Mouse (Mus musculus): ENCODE data around the gene Grik1.

Gene Grik1

GRCm38 (mm10) chr16:88142574-88142973, 147.5 kb downstream of the Grik1 start:
- no peak for DNase-seq (ENCODE audit: low spot score in 2 of 2)

- no peak for DNase-seq (ENCODE audit: low spot score in 2 of 2)
Measured at GRCm38 (mm10) chr16:88142136-88142535, 147.9 kb downstream of the Grik1 start.

GRCm38 (mm10) chr16:88141594-88141993, 148.5 kb downstream of the Grik1 start:
- no peak for DNase-seq (ENCODE audit: low spot score in 2 of 2)

GRCm38 (mm10) chr16:88138913-88139312, 151.2 kb downstream of the Grik1 start:
- no peak for DNase-seq (ENCODE audit: low spot score in 2 of 2)

GRCm38 (mm10) chr16:88132919-88133318, 157.1 kb downstream of the Grik1 start:
- DNase-seq (ENCODE audit: low spot score in 2 of 2): no peak

GRCm38 (mm10) chr16:88131103-88131502, 159.0 kb downstream of the Grik1 start:
- no peak for DNase-seq (ENCODE audit: low spot score in 2 of 2)

GRCm38 (mm10) chr16:88125098-88125497, 165.0 kb downstream of the Grik1 start:
- DNase-seq (ENCODE audit: low spot score in 2 of 2): no peak

GRCm38 (mm10) chr16:88112551-88113138, 177.4 kb downstream of the Grik1 start:
- DNase-seq (ENCODE audit: low spot score in 2 of 2): peak in 1 of 2 experiments; percentile 3

GRCm38 (mm10) chr16:88111459-88111858, 178.6 kb downstream of the Grik1 start:
- DNase-seq (ENCODE audit: low spot score in 2 of 2): no peak

- no peak for DNase-seq (ENCODE audit: low spot score in 2 of 2)
Measured at GRCm38 (mm10) chr16:88094206-88094789, 195.8 kb downstream of the Grik1 start.

GRCm38 (mm10) chr16:88087280-88087679, 202.8 kb downstream of the Grik1 start:
- peak in 1 of 2 experiments; percentile 31 for DNase-seq (ENCODE audit: low spot score in 2 of 2)

GRCm38 (mm10) chr16:88074716-88075115, 215.3 kb downstream of the Grik1 start:
- DNase-seq (ENCODE audit: low spot score in 2 of 2): peak in 1 of 2 experiments; percentile 8

- DNase-seq (ENCODE audit: low spot score in 2 of 2): no peak
Measured at GRCm38 (mm10) chr16:88060936-88061335, 229.1 kb downstream of the Grik1 start.

- no peak for DNase-seq (ENCODE audit: low spot score in 2 of 2)
Measured at GRCm38 (mm10) chr16:88048121-88048520, 241.9 kb downstream of the Grik1 start.

GRCm38 (mm10) chr16:88044321-88044720, 245.7 kb downstream of the Grik1 start:
- no peak for DNase-seq (ENCODE audit: low spot score in 2 of 2)

- DNase-seq (ENCODE audit: low spot score in 2 of 2): no peak
Measured at GRCm38 (mm10) chr16:88042458-88042857, 247.6 kb downstream of the Grik1 start.

GRCm38 (mm10) chr16:88038503-88039091, 251.5 kb downstream of the Grik1 start:
- DNase-seq (ENCODE audit: low spot score in 2 of 2): no peak

GRCm38 (mm10) chr16:87988805-87989204, 301.3 kb downstream of the Grik1 start:
- no peak for DNase-seq (ENCODE audit: low spot score in 2 of 2)

- DNase-seq (ENCODE audit: low spot score in 2 of 2): no peak
Measured at GRCm38 (mm10) chr16:87984201-87984870, 305.7 kb downstream of the Grik1 start.

- DNase-seq (ENCODE audit: low spot score in 2 of 2): no peak
Measured at GRCm38 (mm10) chr16:87974076-87974443, 316.0 kb downstream of the Grik1 start.

- no peak for DNase-seq (ENCODE audit: low spot score in 2 of 2)
Measured at GRCm38 (mm10) chr16:87973394-87974075, 316.5 kb downstream of the Grik1 start.

GRCm38 (mm10) chr16:87971911-87972310, 318.2 kb downstream of the Grik1 start:
- no peak for DNase-seq (ENCODE audit: low spot score in 2 of 2)
